Mouse (Mus musculus) stomach, postnatal 0 days (tissue): ENCODE data around the gene Stx1a. TPM values are rescaled to one million over a fixed set of nuclear protein-coding genes. Genes with fewer than 3 reads are reported as not detected.

Experiments
- ATAC-seq: fragments of 200-750 bp; cut with Nextera tagmentation; 2 replicates; pipeline ENCODE4 v1.8.0; 2017; ENCODE audit not compliant: low FRiP score, low TSS enrichment
- DNase-seq: peaks from one replicate; pipeline ENCODE4 v3.0.0-alpha.2; 2016; ENCODE audit warnings: low spot score
- H3K27ac ChIP-seq: fragments of 300-500 bp; sonication (generic); replicated peaks from 2 replicates; pipeline ENCODE4 v1.5.1; 2014; ENCODE audit warnings: mild to moderate bottlenecking, control low read depth
- H3K27me3 ChIP-seq: fragments of 300-500 bp; sonication (generic); 2 replicates; pipeline ENCODE4 v1.6.1; 2014; ENCODE audit warnings: low read length; ENCODE audit not compliant: control insufficient read depth, insufficient read depth
- H3K36me3 ChIP-seq: fragments of 300-500 bp; sonication (generic); 2 replicates; pipeline ENCODE4 v1.6.1; 2014; ENCODE audit warnings: low read length, mixed read lengths; ENCODE audit not compliant: control insufficient read depth, insufficient read depth
- H3K4me1 ChIP-seq: fragments of 300-500 bp; sonication (generic); replicated peaks from 2 replicates; pipeline ENCODE4 v1.6.1; 2014; ENCODE audit warnings: antibody characterized with exemption; ENCODE audit not compliant: control insufficient read depth, insufficient read depth
- H3K4me2 ChIP-seq: fragments of 300-500 bp; sonication (generic); replicated peaks from 2 replicates; pipeline ENCODE4 v1.6.1; 2014; ENCODE audit warnings: low read depth, mild to moderate bottlenecking, control low read depth, moderate library complexity
- H3K4me3 ChIP-seq: fragments of 300-500 bp; sonication (generic); 2 replicates; pipeline ENCODE4 v1.5.1; 2014; ENCODE audit warnings: low read depth, low read length, control low read depth
- H3K9ac ChIP-seq: fragments of 300-500 bp; sonication (generic); 2 replicates; pipeline ENCODE4 v1.6.1; 2014; ENCODE audit warnings: mild to moderate bottlenecking, low read length, control low read depth, mixed read lengths
- H3K9me3 ChIP-seq: fragments of 300-500 bp; sonication (generic); 2 replicates; pipeline ENCODE4 v1.6.1; 2016; ENCODE audit warnings: low read length; ENCODE audit not compliant: control insufficient read depth
- CTCF ChIP-seq: IDR thresholded peaks from 2 replicates; pipeline ENCODE4 v1.5.1; 2016; ENCODE audit warnings: antibody characterized with exemption, low read depth, mild to moderate bottlenecking, moderate library complexity
- EP300 ChIP-seq: optimal IDR thresholded peaks from 2 replicates; pipeline ENCODE3; 2016; ENCODE audit warnings: antibody characterized with exemption
- WGBS: fragments of 180-500 bp; shearing (Covaris S2); extraction: QIAGEN DNeasy Blood & Tissue Kit; methylation state at CpG from one replicate; pipeline ENCODE4 v1.1.7; 2014; 5-methylcytosine and 5-hydroxymethylcytosine counted together
- polyA plus RNA-seq: library from polyadenylated mRNA; unstranded; fragments of >200 nt; fragmentation: Nextera tagmentation; extraction: Ambion mirVana; gene quantifications from 2 replicates; pipeline ENCODE4 v1.2.1, GENCODE M21; 2015

The Stx1a gene
- polyA plus RNA-seq, 1 experiment from 2014 or later: 5.3 TPM

- no peak overlapping the region for H3K4me3 ChIP-seq
- no peak overlapping the region for H3K4me2 ChIP-seq
- no peak overlapping the region for H3K9ac ChIP-seq
- H3K9me3 ChIP-seq: no peaks in the 10 kb centered on the region
- DNase-seq: no peak
- ATAC-seq: no peak
- 79% methylated on average over 4 of the region's 4 CpGs for WGBS
- H3K27ac ChIP-seq: no peak overlapping the region
- TF ChIP-seq CTCF (no peak), EP300 (no peak)
- no peaks in the 10 kb centered on the region for H3K27me3 ChIP-seq
- H3K36me3 ChIP-seq: no peaks in the 10 kb centered on the region
- H3K4me1 ChIP-seq: no peaks in the 10 kb centered on the region
These were observed 45.4 kb upstream of the Stx1a start for GRCm38 (mm10) chr5:134977837-134978236.

- 53% methylated on average over 10 of the region's 10 CpGs for WGBS
- Histone ChIP-seq H3K4me2 (no peak overlapping the region), H3K4me3 (no peak overlapping the region), H3K27ac (no peak overlapping the region), H3K9ac (no peak overlapping the region), H3K36me3 (no peaks in the 10 kb centered on the region), H3K9me3 (no peaks in the 10 kb centered on the region), H3K4me1 (no peaks in the 10 kb centered on the region), H3K27me3 (peaks cover 9% of the 10 kb centered on the region)
- DNase-seq: no peak
- TF ChIP-seq CTCF (no peak), EP300 (no peak)
- ATAC-seq: no peak
These were observed 42.1 kb upstream of the Stx1a start for GRCm38 (mm10) chr5:134981149-134981548.

GRCm38 (mm10) chr5:134983111-134983510, 40.2 kb upstream of the Stx1a start:
- TF ChIP-seq CTCF: no peak
- TF ChIP-seq EP300: no peak
- DNase-seq (no peak), ATAC-seq (no peak)
- no peak overlapping the region for H3K4me2 ChIP-seq
- H3K36me3 ChIP-seq: no peaks in the 10 kb centered on the region
- H3K27me3 ChIP-seq: peaks cover 21% of the 10 kb centered on the region
- no peak overlapping the region for H3K4me3 ChIP-seq
- no peaks in the 10 kb centered on the region for H3K4me1 ChIP-seq
- H3K9me3 ChIP-seq: no peaks in the 10 kb centered on the region
- no peak overlapping the region for H3K27ac ChIP-seq
- 79% methylated on average over 1 of the region's 1 CpGs for WGBS
- no peak overlapping the region for H3K9ac ChIP-seq

GRCm38 (mm10) chr5:134983771-134984170, 39.5 kb upstream of the Stx1a start:
- Histone ChIP-seq H3K27ac (no peak overlapping the region), H3K36me3 (no peaks in the 10 kb centered on the region), H3K4me2 (no peak overlapping the region), H3K4me3 (no peak overlapping the region), H3K9me3 (no peaks in the 10 kb centered on the region), H3K4me1 (no peaks in the 10 kb centered on the region), H3K27me3 (peaks cover 21% of the 10 kb centered on the region), H3K9ac (no peak overlapping the region)
- no peak for ATAC-seq
- WGBS: 35% methylated on average over 3 of the region's 3 CpGs
- DNase-seq: no peak
- no peak for TF ChIP-seq EP300
- no peak for TF ChIP-seq CTCF

- peak within 1 kb of the TSS; percentile 28 for H3K4me3 ChIP-seq
- peak; percentile 76 for ATAC-seq
- no peaks in the 10 kb centered on the region for H3K9me3 ChIP-seq
- no peaks in the 10 kb centered on the region for H3K36me3 ChIP-seq
- WGBS: 1% methylated on average over 25 of the region's 25 CpGs
- peak within 1 kb of the TSS; percentile 49 for H3K4me2 ChIP-seq
- peaks cover 21% of the 10 kb centered on the region for H3K27me3 ChIP-seq
- H3K9ac ChIP-seq: peak within 1 kb of the TSS; percentile 35; the same call in 1 of the 2 replicates
- 0 out of 2 replicates have a peak within 1 kb of the TSS, but pooled peaks have one; percentile 24 for H3K27ac ChIP-seq
- no peaks in the 10 kb centered on the region for H3K4me1 ChIP-seq
- peak; percentile 75 for DNase-seq
- TF ChIP-seq EP300 (no peak), CTCF (no peak)
These were observed 37.5 kb upstream of the Stx1a start, which contains the start of gene Cldn3 for GRCm38 (mm10) chr5:134985633-134986297. Gene Cldn3 (plus strand): TSS chr5:134986214.
